26 mouse cellular contexts compared by ENCODE assay signal in genomic region chr13:98928908-98929307, GRCm38 (mm10). TPM values are rescaled to one million over a fixed set of nuclear protein-coding genes. Genes with fewer than 3 reads are reported as not detected.
"Had no signal": no experiment of that assay in that cellular context is flagged by ENCODE, and none has a peak within 500 bp of the region (broad histone marks: within the 10 kb centered on the region; RNA-seq: fewer than 3 reads in every experiment).

No protein-coding gene starts in this region.

- H3K27ac ChIP-seq: lung, embryonic 15.5 days; macrophage; midbrain, embryonic 10.5 days; midbrain, embryonic 12.5 days; neural tube, embryonic 13.5 days; neural tube, embryonic 15.5 days had no signal

- H3K9me3 ChIP-seq: lung, embryonic 15.5 days; midbrain, embryonic 10.5 days; midbrain, embryonic 12.5 days; neural tube, embryonic 13.5 days; neural tube, embryonic 15.5 days had no signal

- ATAC-seq: liver, postnatal 0 days; lung, postnatal 0 days; midbrain, embryonic 16.5 days had no signal

- H3K36me3 ChIP-seq: lung, embryonic 15.5 days; neural tube, embryonic 13.5 days; neural tube, embryonic 15.5 days had no signal

- H3K27me3 ChIP-seq: lung, embryonic 15.5 days; midbrain, embryonic 12.5 days; neural tube, embryonic 13.5 days; neural tube, embryonic 15.5 days had no signal

- H3K9ac ChIP-seq: liver, postnatal 0 days; lung, embryonic 15.5 days; midbrain, embryonic 12.5 days; neural tube, embryonic 13.5 days; neural tube, embryonic 15.5 days had no signal

- H3K4me3 ChIP-seq: lung, embryonic 15.5 days; midbrain, embryonic 10.5 days; midbrain, embryonic 12.5 days; myocyte; neural tube, embryonic 13.5 days; neural tube, embryonic 15.5 days had no signal

- DNase-seq: liver, postnatal 0 days; lung, adult 2 months; lung, postnatal 14 days; lung, postnatal 36 days; midbrain, embryonic 14.5 days; retina, postnatal 1 day; right cerebral cortex, adult 18-20 months; thymus, adult 18-20 months; thymus, postnatal 14 days; thymus, postnatal 36 days had no signal

- H3K4me2 ChIP-seq: lung, embryonic 15.5 days; midbrain, embryonic 12.5 days; neural tube, embryonic 13.5 days; neural tube, embryonic 15.5 days had no signal

RNA-seq across cellular contexts. Expression of gene 1700024P04Rik, which starts 55.5 kb away (rescaled TPM):
- total RNA-seq: megakaryocyte, adult 5-6 weeks; megakaryocyte-erythroid progenitor cell, adult 5-6 weeks had no signal
- polyA plus RNA-seq: liver, postnatal 0 days; lung, adult 2 months; lung, embryonic 15.5 days; lung, postnatal 0 days; macrophage; midbrain, embryonic 10.5 days; midbrain, embryonic 12.5 days; midbrain, embryonic 14.5 days; midbrain, embryonic 16.5 days; myocyte; neural tube, embryonic 11.5 days; neural tube, embryonic 13.5 days; neural tube, embryonic 15.5 days; spleen, adult 2 months; stomach, embryonic 14.5 days; stomach, embryonic 16.5 days; thymus, postnatal 0 days had no signal
